Mouse (Mus musculus): ENCODE measurements around the gene Duox1.

- TF ChIP-seq POLR2AphosphoS5 (IDR thresholded peaks at IDR 0.05; ENCODE audit: insufficient replicate concordance, low read depth, low read length) (no peak), CTCF (IDR thresholded peaks at IDR 0.05; ENCODE audit: low read depth, low read length) (no peak), GATA1 (IDR thresholded peaks at IDR 0.05; ENCODE audit: borderline replicate concordance, low read length) (no peak)
Measured at GRCm38 (mm10) chr2:122396150-122396549, 80.7 kb downstream of the Duox1 start.

All from G1E (cell line).